Mouse (Mus musculus) mouse trophoblast stem cell (cell line): Measurements from ENCODE around the gene Nlk.
"Not testable (repeated sequence)": the region's sequence is repeated elsewhere in the genome, so short reads cannot be mapped to it uniquely, and the experiment has no call there.

Experiments used
- in situ Hi-C, 2 experiments: fragments of 300-500 bp; cut with MseI, MboI; formaldehyde crosslinking; loops; 2 replicates in 1 of 2; 3 replicates in 1 of 2; pipeline ENCODE4 v1.15.1; 2025

The Nlk gene

GRCm38 (mm10) chr11:78547718-78548460, 149.3 kb downstream of the Nlk start:
- in situ Hi-C loops: no loop called here

- in situ Hi-C loops: no loop called here
These were observed 152.0 kb downstream of the Nlk start for GRCm38 (mm10) chr11:78545181-78545580.

- in situ Hi-C loops: no loop called here
These were observed 152.6 kb downstream of the Nlk start for GRCm38 (mm10) chr11:78544449-78545111.

GRCm38 (mm10) chr11:78540358-78540757, 156.8 kb downstream of the Nlk start:
- in situ Hi-C loops: no loop called here

GRCm38 (mm10) chr11:78536690-78537084, 160.5 kb downstream of the Nlk start:
- in situ Hi-C loops: no loop called here

GRCm38 (mm10) chr11:78536080-78536689, 161.0 kb downstream of the Nlk start, which contains the start of the genes Tnfaip1 and Ift20:
Gene Tnfaip1 (minus strand): TSS chr11:78536332.
Gene Ift20 (plus strand): TSS chr11:78536361.
- in situ Hi-C loops: no loop called here

GRCm38 (mm10) chr11:78535376-78536079, 161.6 kb downstream of the Nlk start:
- in situ Hi-C loops: no loop called here

GRCm38 (mm10) chr11:78534516-78534915, 162.7 kb downstream of the Nlk start:
- in situ Hi-C loops: no loop called here

GRCm38 (mm10) chr11:78531515-78531914, 165.7 kb downstream of the Nlk start:
- in situ Hi-C loops: not testable (repeated sequence)

GRCm38 (mm10) chr11:78531046-78531445, 166.1 kb downstream of the Nlk start:
- in situ Hi-C loops: no loop called here

GRCm38 (mm10) chr11:78530001-78530400, 167.2 kb downstream of the Nlk start:
- in situ Hi-C loops: no loop called here

- in situ Hi-C loops: no loop called here
These were observed 168.5 kb downstream of the Nlk start for GRCm38 (mm10) chr11:78528714-78529113.

- in situ Hi-C loops: no loop called here
These were observed 172.3 kb downstream of the Nlk start for GRCm38 (mm10) chr11:78524838-78525237.

- in situ Hi-C loops: no loop called here
These were observed 173.8 kb downstream of the Nlk start for GRCm38 (mm10) chr11:78523241-78523955.

- in situ Hi-C loops: no loop called here
These were observed 174.6 kb downstream of the Nlk start for GRCm38 (mm10) chr11:78522481-78522997.

GRCm38 (mm10) chr11:78521880-78522279, 175.3 kb downstream of the Nlk start:
- in situ Hi-C loops: no loop called here

GRCm38 (mm10) chr11:78518931-78519330, 178.2 kb downstream of the Nlk start:
- in situ Hi-C loops: no loop called here
